Mouse (Mus musculus): Measurements from ENCODE around the gene Kctd21.

Gene Kctd21

DNA sequence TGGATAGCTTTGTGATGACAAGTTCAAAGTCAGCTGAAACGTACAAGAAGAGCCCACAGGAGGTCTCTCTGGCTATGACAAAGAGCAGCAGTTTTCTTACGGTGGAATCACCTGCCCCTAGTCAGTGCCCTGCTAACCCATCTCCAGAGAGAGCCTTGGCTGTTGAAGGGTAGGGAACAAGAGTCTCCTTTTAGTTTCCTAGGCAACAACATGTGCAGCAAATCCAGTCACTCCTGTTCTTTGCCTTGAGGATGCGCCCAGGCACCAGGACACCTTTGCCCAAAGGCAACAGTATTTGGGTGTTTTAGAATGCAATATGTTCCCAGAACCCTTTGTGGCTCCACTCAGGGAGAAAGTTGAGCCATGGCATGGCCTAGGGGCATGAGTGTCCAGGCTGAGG, 16.2 kb downstream of the Kctd21 start:
- DNase-seq (ENCODE audit: low spot score), result no peak

GRCm38 (mm10) chr7:97348836-97349235, 16.7 kb downstream of the Kctd21 start:
- no peak for DNase-seq (ENCODE audit: low spot score)

DNA sequence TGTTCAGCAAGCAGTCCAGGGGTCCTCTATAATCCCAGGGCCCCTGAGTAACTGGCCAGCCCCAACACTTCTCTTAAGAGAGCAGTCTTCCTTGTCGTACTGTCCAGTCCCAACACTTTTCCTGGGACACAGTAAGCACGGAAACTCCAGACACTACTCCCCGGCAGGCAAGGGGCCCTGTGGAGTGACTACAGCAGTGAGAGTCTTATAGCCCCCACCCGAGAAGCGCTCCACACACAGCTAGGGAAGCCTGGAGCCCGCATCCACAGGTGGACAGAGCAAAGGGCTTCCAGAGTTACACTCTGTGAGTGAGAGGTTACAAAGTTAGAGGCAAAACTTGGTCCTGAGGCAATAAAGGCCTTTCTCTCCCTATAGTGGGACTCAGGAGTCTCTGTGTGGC, 17.3 kb downstream of the Kctd21 start:
- no peak for DNase-seq (ENCODE audit: low spot score)

DNA sequence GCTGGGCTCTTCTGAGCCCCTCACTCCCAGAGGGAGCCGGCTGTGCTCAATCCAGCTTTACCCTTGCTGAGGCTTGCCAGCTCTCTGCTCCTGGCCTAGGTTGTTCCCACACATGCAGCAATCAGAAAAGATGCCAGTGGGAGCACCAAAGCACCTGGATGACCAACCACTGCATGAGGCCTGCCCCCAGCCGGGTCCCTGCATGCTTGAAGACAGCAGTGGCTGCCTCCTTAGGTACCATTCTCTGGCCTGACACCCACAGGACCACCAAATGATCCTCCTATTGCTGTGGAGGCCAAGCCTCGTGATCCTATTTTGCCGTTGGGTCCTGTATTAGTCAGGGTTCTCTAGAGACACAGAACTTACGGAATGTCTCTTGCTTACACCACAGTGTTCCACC, 18.8 kb downstream of the Kctd21 start:
- no peak for DNase-seq (ENCODE audit: low spot score)

GRCm38 (mm10) chr7:97351792-97352513, 19.8 kb downstream of the Kctd21 start:
- DNase-seq (ENCODE audit: low spot score), result no peak

- DNase-seq (ENCODE audit: low spot score), result no peak
Observed at GRCm38 (mm10) chr7:97353356-97353755, 21.2 kb downstream of the Kctd21 start.

DNA sequence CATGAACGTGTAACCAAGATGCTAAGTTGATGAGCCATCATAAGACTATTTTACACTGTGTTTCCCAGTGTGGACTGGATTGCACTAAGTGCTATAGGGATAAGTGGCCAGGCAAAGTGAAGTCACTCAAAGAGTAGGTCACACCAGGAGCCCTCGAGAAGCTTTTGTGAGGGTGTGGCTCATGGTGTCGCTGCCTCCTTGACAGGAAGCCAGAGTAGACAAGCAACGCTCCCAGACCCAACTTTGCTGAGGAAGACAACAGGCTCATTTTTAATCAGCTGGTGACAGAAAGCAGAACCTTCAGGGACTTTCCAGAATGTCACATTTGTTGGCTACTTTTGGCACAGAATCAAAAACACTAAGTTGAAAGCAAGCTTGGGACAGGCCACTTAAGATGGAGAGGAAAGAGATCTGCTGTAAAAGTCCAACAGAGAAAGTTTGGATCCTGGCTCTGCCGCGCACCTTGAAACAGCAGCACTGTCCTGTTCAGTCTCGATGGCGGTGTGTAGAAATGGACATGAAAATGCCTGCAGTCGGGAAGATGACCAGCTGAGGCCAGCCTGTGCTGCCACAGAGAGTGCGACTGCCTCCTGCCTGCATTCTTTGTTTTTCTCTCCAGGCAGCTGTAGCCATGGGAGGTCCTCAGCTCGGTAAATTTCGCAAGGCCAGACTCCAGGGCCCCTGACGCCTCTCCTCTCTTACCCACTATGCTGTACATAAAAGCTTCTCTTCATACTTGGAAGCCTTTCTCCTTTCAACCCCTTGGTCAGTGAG, 23.1 kb downstream of the Kctd21 start:
- no peak for DNase-seq (ENCODE audit: low spot score)

DNA sequence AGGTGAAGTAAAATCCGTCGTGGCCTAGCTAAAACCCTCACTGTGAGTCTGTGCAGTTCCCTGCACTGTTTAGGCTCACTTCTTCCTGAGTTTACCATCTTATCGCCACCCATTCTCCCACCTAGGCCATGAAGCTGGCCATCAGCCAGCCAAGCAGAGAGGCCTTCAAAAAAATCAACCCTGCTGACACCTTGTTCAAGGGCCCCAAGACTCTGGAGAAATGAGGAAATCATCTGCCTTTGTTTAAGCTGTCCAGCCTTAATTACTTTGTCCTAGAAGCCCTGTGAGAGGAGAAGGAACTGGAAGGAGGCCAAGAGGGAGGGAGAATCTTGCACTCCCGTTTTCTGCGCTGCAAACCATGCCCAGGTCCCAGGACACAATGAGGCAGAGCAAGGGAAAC, 24.1 kb downstream of the Kctd21 start:
- no peak for DNase-seq (ENCODE audit: low spot score)

DNA sequence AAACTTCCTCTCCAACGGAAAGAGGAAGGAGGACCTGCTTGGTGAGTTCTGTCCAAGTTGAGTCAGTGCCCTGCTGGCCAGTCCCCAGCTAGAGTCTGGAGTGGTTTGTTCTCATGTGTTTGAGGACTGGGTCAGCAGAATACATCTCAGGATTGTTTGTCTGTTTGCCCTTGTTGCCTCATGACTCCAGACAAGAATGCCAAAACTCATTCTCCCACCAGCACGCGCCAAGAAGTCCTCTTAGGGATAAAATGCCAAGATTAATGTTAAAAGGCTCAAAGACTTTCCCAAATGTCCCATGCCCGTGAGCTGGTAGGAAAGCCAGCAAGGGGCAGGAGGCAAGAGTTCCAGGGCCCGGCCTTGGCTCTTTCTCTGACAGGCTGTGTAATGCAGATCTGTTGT, 24.7 kb downstream of the Kctd21 start:
- DNase-seq (ENCODE audit: low spot score), result no peak

- DNase-seq (ENCODE audit: low spot score), result no peak
Observed at GRCm38 (mm10) chr7:97357840-97358239, 25.7 kb downstream of the Kctd21 start.

- no peak for DNase-seq (ENCODE audit: low spot score)
Observed at GRCm38 (mm10) chr7:97358347-97358746, 26.2 kb downstream of the Kctd21 start.

DNA sequence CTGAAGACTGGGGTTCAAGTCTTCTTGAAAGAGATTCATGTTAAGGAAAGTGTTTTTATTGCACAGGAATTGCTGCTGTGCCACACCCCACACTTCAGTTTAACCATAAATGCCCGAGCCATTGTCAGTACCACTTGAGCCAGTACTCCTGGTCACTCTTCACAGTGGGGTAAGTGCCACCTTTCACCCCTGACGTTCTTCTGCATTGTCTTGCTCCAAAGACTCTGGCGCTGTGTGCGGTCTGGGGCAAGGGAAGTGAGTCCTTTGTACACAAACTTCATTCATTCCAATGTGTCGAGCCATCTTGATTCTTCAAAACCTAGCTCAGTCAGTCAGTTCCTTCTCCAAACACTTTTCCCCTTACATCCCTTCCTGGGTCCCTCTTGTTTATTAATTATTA, 28.0 kb downstream of the Kctd21 start:
- DNase-seq (ENCODE audit: low spot score), result no peak

DNA sequence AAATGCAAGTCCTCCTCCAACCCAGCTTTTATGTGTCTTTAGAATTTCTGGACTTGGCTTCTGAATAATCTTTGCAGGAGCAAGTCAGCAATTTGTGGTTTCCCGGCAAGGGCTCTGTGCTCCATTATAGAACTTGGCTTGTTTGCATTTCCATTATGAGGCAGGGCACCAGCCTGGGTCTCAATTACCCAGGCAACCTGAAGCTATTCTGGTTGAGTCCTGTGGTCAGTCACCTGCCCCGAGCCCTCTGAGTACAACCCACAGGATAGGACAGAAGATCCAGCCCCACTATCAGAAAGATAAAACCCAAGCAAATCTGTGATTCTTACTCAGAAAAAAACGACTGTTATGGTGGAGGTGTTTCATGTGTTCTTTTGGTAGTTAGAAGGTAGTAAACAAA, 28.8 kb downstream of the Kctd21 start:
- DNase-seq (ENCODE audit: low spot score), result no peak

DNA sequence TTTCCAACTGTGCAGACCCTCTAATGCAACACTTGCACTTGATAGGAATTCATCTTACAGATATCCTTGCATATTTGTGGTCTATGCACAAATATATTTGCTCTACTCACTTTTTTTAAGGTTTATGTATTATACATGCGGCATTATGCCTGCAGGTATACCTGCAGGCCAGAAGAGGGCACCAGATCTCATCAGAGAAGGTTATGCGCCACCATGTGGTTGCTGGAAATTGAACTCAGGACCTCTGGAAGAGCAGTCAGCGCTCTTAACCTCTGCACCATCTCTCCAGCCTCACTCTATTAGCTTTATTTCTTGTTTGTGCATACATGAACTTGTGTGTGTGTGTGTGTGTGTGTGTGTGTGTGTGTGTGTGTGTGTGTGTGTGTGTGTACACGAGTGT, 29.3 kb downstream of the Kctd21 start:
- peak; percentile 51 for DNase-seq (ENCODE audit: low spot score)

GRCm38 (mm10) chr7:97365887-97366286, 33.8 kb downstream of the Kctd21 start:
- no peak for DNase-seq (ENCODE audit: low spot score)

DNA sequence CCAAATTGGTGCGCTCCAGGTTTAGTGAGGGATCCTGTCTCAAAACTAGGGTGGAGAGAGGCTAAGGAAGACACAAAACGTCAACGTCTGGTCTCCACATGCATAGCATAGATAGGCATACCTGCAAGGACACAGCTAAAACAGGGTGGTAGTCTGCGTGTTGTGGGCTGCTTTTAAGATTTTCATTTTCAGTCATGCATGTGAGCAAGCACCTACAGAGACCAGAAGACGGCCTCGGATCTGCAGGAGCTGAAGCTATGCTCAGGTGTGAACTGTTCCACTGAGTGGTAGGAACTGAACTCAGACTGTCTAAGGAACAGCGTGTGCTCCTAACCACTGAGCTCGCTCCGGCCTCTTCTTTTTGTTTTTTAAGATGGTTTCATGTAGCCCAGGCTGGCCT, 43.0 kb downstream of the Kctd21 start:
- no peak for DNase-seq (ENCODE audit: low spot score)

DNA sequence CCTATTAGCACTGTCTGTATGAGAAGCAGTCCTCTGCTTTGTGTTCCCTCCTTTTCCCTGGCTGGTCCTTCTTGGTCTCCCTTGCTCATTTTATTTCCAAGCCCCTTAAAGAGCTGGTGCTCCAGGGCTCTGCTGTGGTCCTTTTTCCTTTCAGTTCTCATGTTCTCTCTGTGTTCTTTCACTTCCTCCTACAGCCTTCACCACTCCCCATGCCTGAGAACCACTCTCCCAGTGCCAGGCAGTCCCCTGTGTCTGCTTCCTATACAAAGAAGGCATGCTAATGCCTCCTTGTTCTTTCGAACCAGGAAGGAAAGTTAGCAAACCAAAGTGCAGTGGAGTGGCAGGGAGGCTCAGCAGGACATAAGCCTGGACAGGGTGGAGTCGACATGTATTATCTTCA, 43.8 kb downstream of the Kctd21 start:
- DNase-seq (ENCODE audit: low spot score), result no peak

DNA sequence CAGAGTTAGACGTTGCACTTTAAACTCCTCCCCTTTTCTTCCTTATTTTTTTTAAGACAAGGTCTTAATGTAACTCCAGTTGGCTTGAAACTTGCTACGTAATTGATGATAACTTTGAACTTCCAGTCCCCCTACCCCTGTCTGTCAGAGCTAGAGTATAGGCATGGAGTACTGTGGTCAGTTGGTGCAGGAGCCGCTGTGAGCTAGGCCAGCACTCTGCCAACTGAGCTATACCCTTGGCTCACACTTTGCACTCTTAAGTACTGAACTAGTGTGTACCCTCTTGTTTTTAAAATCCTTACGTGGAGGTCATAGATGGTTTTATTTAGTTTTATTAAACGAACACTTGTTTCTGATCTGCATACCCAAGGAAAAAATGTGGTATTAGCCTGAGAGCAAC, 47.2 kb downstream of the Kctd21 start:
- no peak for DNase-seq (ENCODE audit: low spot score)

- no peak for DNase-seq (ENCODE audit: low spot score)
Observed at GRCm38 (mm10) chr7:97380500-97381123, 48.5 kb downstream of the Kctd21 start.

- DNase-seq (ENCODE audit: low spot score), result no peak
Observed at GRCm38 (mm10) chr7:97382661-97383060, 50.5 kb downstream of the Kctd21 start.

- no peak for DNase-seq (ENCODE audit: low spot score)
Observed at GRCm38 (mm10) chr7:97383496-97384132, 51.5 kb downstream of the Kctd21 start.

- DNase-seq (ENCODE audit: low spot score), result no peak
Observed at GRCm38 (mm10) chr7:97386106-97386805, 54.1 kb downstream of the Kctd21 start.
